Mouse (Mus musculus): Measurements from ENCODE around the gene Fgf22.

GRCm38 (mm10) chr10:79792339-79793040 lies 37.6 kb downstream of the Fgf22 start:
- no peak for TF ChIP-seq CTCF (IDR thresholded peaks at IDR 0.05; ENCODE audit: borderline replicate concordance, control insufficient read depth, extremely low read depth, insufficient read depth, low read length, poor library complexity)
- no peak for TF ChIP-seq POLR2A (IDR thresholded peaks at IDR 0.05; ENCODE audit: control insufficient read depth, extremely low read depth, insufficient read depth, low read length, poor library complexity)

All from thymus, adult 2 months (tissue).